Mouse (Mus musculus): ENCODE results near the gene Mt1. TPM values are rescaled to one million over a fixed set of nuclear protein-coding genes. Genes with fewer than 3 reads are reported as not detected.
A peak's percentile ranks its signal among the peaks of the same experiment; 100 is the strongest.

The Mt1 gene
- polyA plus RNA-seq, 1 experiment: not detected

GRCm38 (mm10) chr8:94171321-94171755 lies 7.5 kb upstream of the Mt1 start:
- TF ChIP-seq POLR2A (IDR thresholded peaks at IDR 0.05; ENCODE audit: insufficient read depth, low read depth, low read length) (no peak), CTCF (IDR thresholded peaks at IDR 0.05; ENCODE audit: insufficient read depth, low read depth, low read length) (no peak)
- WGBS: 37% methylated on average over 10 of the region's 10 CpGs
- H3K4me1 ChIP-seq (ENCODE audit: control insufficient read depth, insufficient read depth, low read length): peaks cover 19% of the 10 kb centered on the region
- no peak overlapping the region for H3K4me3 ChIP-seq (ENCODE audit: insufficient read depth, low read depth, low read length)
- peak overlapping the region; percentile 8; the same call in 1 of the 2 replicates for H3K27ac ChIP-seq (ENCODE audit: insufficient read depth, low read depth, low read length)

DNA sequence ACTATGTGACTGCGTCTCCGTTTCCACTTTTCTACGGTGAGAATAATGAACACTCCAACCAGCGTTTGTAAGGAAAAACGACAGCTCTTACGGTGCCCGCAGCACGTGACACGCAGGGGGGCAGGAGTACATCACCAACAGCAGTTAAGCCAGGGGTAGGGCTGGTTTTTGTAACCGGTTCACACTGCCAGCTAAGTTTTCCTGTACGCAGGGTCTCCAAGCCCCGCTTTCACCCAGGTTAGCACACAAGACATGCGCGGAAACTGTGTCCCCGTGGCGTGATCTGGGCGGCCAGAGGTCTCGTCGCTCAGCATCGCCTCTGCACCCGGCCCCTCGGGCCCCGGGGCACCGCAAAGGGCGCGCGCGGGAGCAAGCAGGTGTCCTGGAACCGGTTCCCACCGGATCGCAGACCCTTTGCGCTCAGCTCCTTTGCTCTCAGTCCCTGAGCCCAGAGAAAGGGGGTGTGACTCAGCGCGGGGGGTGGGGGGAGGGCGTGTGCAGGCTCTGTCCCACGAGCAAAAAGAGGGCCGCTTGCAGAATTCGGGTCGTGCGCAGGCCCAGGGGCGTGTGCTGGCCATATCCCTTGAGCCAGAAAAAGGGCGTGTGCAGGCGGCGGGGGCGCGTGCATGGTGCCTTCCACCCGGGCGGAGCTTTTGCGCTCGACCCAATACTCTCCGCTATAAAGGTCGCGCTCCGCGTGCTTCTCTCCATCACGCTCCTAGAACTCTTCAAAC lies 6.6 kb upstream of the Mt1 start, which contains the start of gene Mt2:
Mt2 (plus strand) TSS at position 590 of the 734 bp plus-strand sequence.
- peak within 1 kb of the TSS; percentile 77 for H3K27ac ChIP-seq (ENCODE audit: insufficient read depth, low read depth, low read length)
- peak within 1 kb of the TSS; percentile 53 for H3K4me3 ChIP-seq (ENCODE audit: insufficient read depth, low read depth, low read length)
- WGBS: 1% methylated on average over 56 of the region's 56 CpGs
- peaks cover 21% of the 10 kb centered on the region for H3K4me1 ChIP-seq (ENCODE audit: control insufficient read depth, insufficient read depth, low read length)
- no peak for TF ChIP-seq CTCF (IDR thresholded peaks at IDR 0.05; ENCODE audit: insufficient read depth, low read depth, low read length)
- peak; percentile 33; the same call in 1 of the 2 replicates for TF ChIP-seq POLR2A (IDR thresholded peaks at IDR 0.05; ENCODE audit: insufficient read depth, low read depth, low read length)

DNA sequence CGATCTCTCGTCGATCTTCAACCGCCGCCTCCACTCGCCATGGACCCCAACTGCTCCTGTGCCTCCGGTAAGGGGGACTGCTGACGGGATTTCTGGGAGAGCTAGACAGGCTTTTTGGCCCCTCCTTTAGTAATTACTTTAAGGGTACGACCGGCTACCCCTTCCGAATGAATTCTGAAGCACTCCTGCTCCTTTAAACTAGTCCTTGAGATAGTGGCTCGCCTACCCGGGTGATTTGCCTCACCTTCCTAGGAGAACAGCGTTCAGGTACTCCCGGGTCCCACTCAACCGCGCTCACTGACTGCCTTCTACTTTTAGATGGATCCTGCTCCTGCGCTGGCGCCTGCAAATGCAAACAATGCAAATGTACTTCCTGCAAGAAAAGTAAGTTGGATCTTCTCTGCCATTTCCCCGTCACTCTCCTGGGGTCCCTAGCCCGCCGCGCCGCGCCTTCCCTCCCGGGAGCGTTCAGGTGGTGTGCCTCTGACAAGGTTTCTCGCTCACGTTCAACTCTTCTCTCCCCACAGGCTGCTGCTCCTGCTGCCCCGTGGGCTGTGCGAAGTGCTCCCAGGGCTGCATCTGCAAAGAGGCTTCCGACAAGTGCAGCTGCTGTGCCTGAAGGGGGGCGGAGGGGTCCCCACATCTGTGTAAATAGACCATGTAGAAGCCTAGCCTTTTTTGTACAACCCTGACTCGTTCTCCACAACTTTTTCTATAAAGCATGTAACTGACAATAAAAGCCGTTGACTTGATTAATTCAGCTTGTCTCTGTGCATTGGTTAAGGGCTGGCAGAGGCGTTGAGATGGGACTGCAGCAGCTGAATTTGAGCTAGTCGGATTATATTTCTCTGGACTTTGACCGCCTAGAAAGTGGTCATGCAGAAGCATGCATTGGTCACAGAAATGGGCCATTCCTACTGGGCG lies 5.8 kb upstream of the Mt1 start:
- 6% methylated on average over 39 of the region's 39 CpGs for WGBS
- H3K27ac ChIP-seq (ENCODE audit: insufficient read depth, low read depth, low read length): peak overlapping the region; percentile 77
- TF ChIP-seq POLR2A (IDR thresholded peaks at IDR 0.05; ENCODE audit: insufficient read depth, low read depth, low read length): no peak
- no peak for TF ChIP-seq CTCF (IDR thresholded peaks at IDR 0.05; ENCODE audit: insufficient read depth, low read depth, low read length)

DNA sequence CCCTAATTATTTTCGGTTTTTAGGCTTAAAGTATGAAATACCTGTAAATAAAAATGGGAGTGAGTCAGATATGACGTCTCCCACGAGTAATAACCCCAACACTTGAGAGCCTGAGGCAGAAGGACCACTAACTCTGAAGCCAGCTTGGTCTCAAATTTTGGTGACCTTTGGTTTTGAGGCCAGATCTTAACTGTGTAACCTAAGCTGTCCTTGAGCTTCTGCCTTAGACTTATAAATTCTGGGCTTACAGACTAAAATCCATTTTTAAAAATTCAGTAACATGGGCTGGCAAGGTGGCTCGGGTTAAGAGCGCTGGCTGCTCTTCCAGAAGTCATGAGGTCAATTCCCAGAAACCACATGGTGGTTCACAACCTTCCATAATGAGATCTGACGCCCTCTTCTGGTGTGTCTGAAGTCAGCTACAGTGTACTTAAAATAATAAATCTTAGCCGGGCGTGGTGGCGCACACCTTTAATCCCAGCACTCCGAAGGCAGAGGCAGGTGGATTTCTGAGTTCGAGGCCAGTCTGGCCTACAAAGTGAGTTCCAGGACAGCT lies 5.0 kb upstream of the Mt1 start:
- Histone ChIP-seq H3K27ac (ENCODE audit: insufficient read depth, low read depth, low read length) (0 out of 2 replicates have a peak overlapping the region, but pooled peaks have one; percentile 9), H3K4me1 (ENCODE audit: control insufficient read depth, insufficient read depth, low read length) (peaks cover 23% of the 10 kb centered on the region), H3K4me3 (ENCODE audit: insufficient read depth, low read depth, low read length) (no peak overlapping the region)
- WGBS: 75% methylated on average over 11 of the region's 11 CpGs
- TF ChIP-seq POLR2A (IDR thresholded peaks at IDR 0.05; ENCODE audit: insufficient read depth, low read depth, low read length) (no peak), CTCF (IDR thresholded peaks at IDR 0.05; ENCODE audit: insufficient read depth, low read depth, low read length) (no peak)

More for the DNA sequence above, 5.8 kb upstream of the Mt1 start:
- Histone ChIP-seq H3K4me1 (ENCODE audit: control insufficient read depth, insufficient read depth, low read length) (peaks cover 21% of the 10 kb centered on the region), H3K4me3 (ENCODE audit: insufficient read depth, low read depth, low read length) (peak overlapping the region; percentile 53)

DNA sequence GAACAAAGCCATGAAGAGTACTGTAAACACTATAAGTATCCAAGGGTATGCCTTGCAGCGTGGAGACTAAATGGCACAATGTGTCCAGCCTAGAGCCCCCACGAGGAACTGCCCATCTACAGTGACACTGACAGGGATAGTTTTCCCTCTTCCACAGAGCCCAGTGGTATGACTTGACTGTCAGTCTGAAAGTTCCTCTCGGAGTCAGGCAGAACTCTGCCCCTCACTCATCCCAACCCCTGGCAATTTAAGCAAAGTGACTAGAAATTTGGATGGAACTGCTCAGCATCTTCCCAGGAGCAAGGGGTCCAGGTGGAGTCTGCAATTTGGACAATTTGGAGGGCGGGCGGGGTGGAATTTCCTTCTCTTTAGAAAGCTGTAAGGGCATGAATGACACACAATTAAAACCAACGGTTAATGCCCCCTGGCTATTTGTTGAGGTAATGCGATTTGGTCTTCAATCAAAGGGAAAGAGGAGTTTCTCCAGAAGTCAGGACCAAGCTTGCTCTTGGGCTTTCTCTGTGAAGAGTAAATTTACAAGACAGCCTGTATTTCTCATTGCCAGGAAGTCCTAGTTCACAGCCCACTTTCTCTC lies 4.2 kb upstream of the Mt1 start:
- 62% methylated on average over 7 of the region's 7 CpGs for WGBS
- Histone ChIP-seq H3K4me1 (ENCODE audit: control insufficient read depth, insufficient read depth, low read length) (peaks cover 23% of the 10 kb centered on the region), H3K4me3 (ENCODE audit: insufficient read depth, low read depth, low read length) (no peak overlapping the region), H3K27ac (ENCODE audit: insufficient read depth, low read depth, low read length) (no peak overlapping the region)
- TF ChIP-seq POLR2A (IDR thresholded peaks at IDR 0.05; ENCODE audit: insufficient read depth, low read depth, low read length): no peak
- no peak for TF ChIP-seq CTCF (IDR thresholded peaks at IDR 0.05; ENCODE audit: insufficient read depth, low read depth, low read length)

- Histone ChIP-seq H3K4me3 (ENCODE audit: insufficient read depth, low read depth, low read length) (no peak overlapping the region), H3K27ac (ENCODE audit: insufficient read depth, low read depth, low read length) (peak overlapping the region; percentile 83; the same call in 1 of the 2 replicates), H3K4me1 (ENCODE audit: control insufficient read depth, insufficient read depth, low read length) (peaks cover 16% of the 10 kb centered on the region)
- TF ChIP-seq POLR2A (IDR thresholded peaks at IDR 0.05; ENCODE audit: insufficient read depth, low read depth, low read length): no peak
- no peak for TF ChIP-seq CTCF (IDR thresholded peaks at IDR 0.05; ENCODE audit: insufficient read depth, low read depth, low read length)
- 50% methylated on average over 7 of the region's 7 CpGs for WGBS
These were observed 1.0 kb upstream of the Mt1 start for GRCm38 (mm10) chr8:94177716-94178390.

DNA sequence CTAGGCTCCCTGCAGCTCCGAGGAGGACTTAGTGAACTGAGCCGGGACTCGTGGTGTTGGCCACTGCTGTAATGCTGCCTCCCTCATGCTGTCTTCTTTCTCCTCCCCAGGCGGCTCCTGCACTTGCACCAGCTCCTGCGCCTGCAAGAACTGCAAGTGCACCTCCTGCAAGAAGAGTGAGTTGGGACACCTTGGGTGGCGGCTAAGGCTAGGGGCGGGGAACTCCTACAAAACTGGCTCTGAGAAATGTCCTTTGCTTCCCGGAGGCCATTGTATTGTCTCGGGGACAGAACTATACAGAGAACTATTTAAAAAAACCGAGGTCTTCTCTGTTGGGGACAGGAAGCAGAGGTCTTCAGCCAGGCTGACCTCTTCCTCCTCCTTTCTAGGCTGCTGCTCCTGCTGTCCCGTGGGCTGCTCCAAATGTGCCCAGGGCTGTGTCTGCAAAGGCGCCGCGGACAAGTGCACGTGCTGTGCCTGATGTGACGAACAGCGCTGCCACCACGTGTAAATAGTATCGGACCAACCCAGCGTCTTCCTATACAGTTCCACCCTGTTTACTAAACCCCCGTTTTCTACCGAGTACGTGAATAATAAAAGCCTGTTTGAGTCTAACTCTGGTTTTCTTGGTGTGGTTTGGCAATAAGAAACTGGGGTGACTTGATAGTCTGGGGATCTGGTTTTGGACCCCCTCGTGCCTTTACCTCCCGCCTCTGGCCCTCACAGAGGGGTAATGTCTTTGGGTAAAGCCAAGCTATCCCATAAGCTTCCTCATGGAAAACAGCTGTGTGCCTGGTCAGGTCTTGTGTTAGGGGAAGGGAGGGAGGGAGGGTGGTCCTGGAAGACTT lies 1.1 kb downstream of the Mt1 start:
- Histone ChIP-seq H3K4me1 (ENCODE audit: control insufficient read depth, insufficient read depth, low read length) (peaks cover 19% of the 10 kb centered on the region), H3K27ac (ENCODE audit: insufficient read depth, low read depth, low read length) (peak overlapping the region; percentile 89), H3K4me3 (ENCODE audit: insufficient read depth, low read depth, low read length) (peak overlapping the region; percentile 75)
- no peak for TF ChIP-seq CTCF (IDR thresholded peaks at IDR 0.05; ENCODE audit: insufficient read depth, low read depth, low read length)
- TF ChIP-seq POLR2A (IDR thresholded peaks at IDR 0.05; ENCODE audit: insufficient read depth, low read depth, low read length): no peak
- WGBS: 5% methylated on average over 25 of the region's 25 CpGs

Data from olfactory bulb, adult 2 months (tissue).